Mouse (Mus musculus): ENCODE data around the gene 2610001J05Rik. TPM values are rescaled to one million over a fixed set of nuclear protein-coding genes. Genes with fewer than 3 reads are reported as not detected.

Gene 2610001J05Rik
- total RNA-seq (2023) = 10 to 100 TPM; 32.0 to 44.2 TPM

GRCm38 (mm10) chr6:13870919-13871624 is at the start of gene 2610001J05Rik:
Gene 2610001J05Rik, minus strand, starts transcription at chr6:13871518.

GRCm38 (mm10) chr6:13839345-13840054 is 31.8 kb downstream of the 2610001J05Rik start, which contains the start of gene Gpr85:
Gene Gpr85, minus strand, starts transcription at chr6:13839942.

Other genes with a start within 250 kb of the 2610001J05Rik start
- gene Bmt2, start 193.6 kb downstream of the 2610001J05Rik start, total RNA-seq (2023) = 10 to 100 TPM; 16.7 to 18.6 TPM
- gene Gpr85, start 31.6 kb downstream of the 2610001J05Rik start, total RNA-seq (2023) = under 1 TPM; 0.26 to 0.46 TPM